Mouse (Mus musculus) erythroblast, embryonic 14.5 days (primary cell): Measurements from ENCODE around the gene Sdccag8.

Source experiments
- GATA1 ChIP-seq: IDR thresholded peaks from 2 replicates; pipeline ENCODE4 v1.6.1; 2012; ENCODE audit warnings: low read length, inconsistent platforms, mixed read lengths
- TAL1 ChIP-seq: IDR thresholded peaks from 3 replicates; pipeline ENCODE4 v1.6.1; 2012; ENCODE audit warnings: low read length, inconsistent platforms, mixed read lengths

- TF ChIP-seq TAL1, result no peak
- no peak for TF ChIP-seq GATA1
These were observed 63.3 kb downstream of the Sdccag8 start for GRCm38 (mm10) chr1:176877756-176878155.
